Mouse (Mus musculus) E14TG2a.4 (cell line): ENCODE measurements around the gene Myh3.

Source experiments
- CTCF ChIP-seq: conservative IDR thresholded peaks from 2 replicates; pipeline ENCODE4 v1.5.1; 2014; ENCODE audit warnings: low read length
- NANOG ChIP-seq: IDR thresholded peaks from 2 replicates; pipeline ENCODE4 v1.6.1; 2014; ENCODE audit warnings: borderline replicate concordance, low read length, mixed read lengths
- POU5F1 ChIP-seq: IDR thresholded peaks from 2 replicates; pipeline ENCODE4 v1.6.1; 2014; ENCODE audit warnings: low read length, borderline replicate concordance

DNA sequence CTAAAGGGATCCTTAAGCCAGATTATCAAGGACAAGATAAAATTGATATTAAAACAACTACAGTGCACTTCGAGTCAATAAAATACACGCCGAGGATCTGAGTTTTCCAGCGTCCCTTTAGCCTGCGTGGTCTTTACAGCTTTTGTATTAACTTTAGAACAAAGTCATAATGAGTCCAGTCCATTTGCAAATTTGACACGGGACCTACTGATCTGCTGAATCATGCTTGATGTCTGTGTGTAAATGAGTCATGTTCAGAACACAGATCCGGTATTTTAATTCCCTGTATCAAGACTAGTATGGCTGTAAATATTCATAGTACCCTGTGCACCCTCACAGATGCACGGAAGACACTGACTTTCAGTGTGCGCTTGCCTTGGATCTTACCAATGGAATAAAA lies 41.2 kb upstream of the Myh3 start:
- TF ChIP-seq CTCF (no peak), NANOG (no peak), POU5F1 (no peak)
